Mouse (Mus musculus): ENCODE results near the gene Gm45062. TPM values are rescaled to one million over a fixed set of nuclear protein-coding genes. Genes with fewer than 3 reads are reported as not detected.

The Gm45062 gene
- polyA plus RNA-seq, 1 experiment from 2014 or later = 1.4 TPM

- Histone ChIP-seq H3K4me1 (no peaks in the 10 kb centered on the region), H3K4me2 (no peak overlapping the region), H3K9me3 (replicated peaks) (no peaks in the 10 kb centered on the region), H3K4me3 (no peak overlapping the region), H3K36me3 (no peaks in the 10 kb centered on the region), H3K9ac (no peak overlapping the region), H3K27ac (no peak overlapping the region), H3K27me3 (replicated peaks) (no peaks in the 10 kb centered on the region)
- WGBS (ENCODE audit: insufficient replicate concordance) = 81% methylated on average over 4 of the region's 4 CpGs
- ATAC-seq = no peak
These were observed 115.5 kb downstream of the Gm45062 start for GRCm38 (mm10) chr6:8374712-8375111.

- whole genome bisulfite sequencing (ENCODE audit: insufficient replicate concordance) = 79% methylated on average over 5 of the region's 5 CpGs
These were observed 117.1 kb downstream of the Gm45062 start for GRCm38 (mm10) chr6:8376351-8376750.

GRCm38 (mm10) chr6:8377667-8378066 is 118.4 kb downstream of the Gm45062 start:
- Histone ChIP-seq H3K9ac (no peak overlapping the region), H3K4me3 (no peak overlapping the region), H3K4me2 (no peak overlapping the region), H3K9me3 (replicated peaks) (no peaks in the 10 kb centered on the region), H3K27me3 (replicated peaks) (no peaks in the 10 kb centered on the region), H3K36me3 (no peaks in the 10 kb centered on the region), H3K27ac (no peak overlapping the region), H3K4me1 (no peaks in the 10 kb centered on the region)
- WGBS (ENCODE audit: insufficient replicate concordance) = 59% methylated on average over 8 of the region's 8 CpGs
- no peak for ATAC-seq

More at GRCm38 (mm10) chr6:8376351-8376750, 117.1 kb downstream of the Gm45062 start:
- ATAC-seq = no peak
- H3K9me3 ChIP-seq (replicated peaks) = no peaks in the 10 kb centered on the region
- H3K9ac ChIP-seq = no peak overlapping the region
- no peak overlapping the region for H3K4me3 ChIP-seq
- H3K27me3 ChIP-seq (replicated peaks) = no peaks in the 10 kb centered on the region
- H3K27ac ChIP-seq = no peak overlapping the region
- no peaks in the 10 kb centered on the region for H3K4me1 ChIP-seq
- no peak overlapping the region for H3K4me2 ChIP-seq
- no peaks in the 10 kb centered on the region for H3K36me3 ChIP-seq

- no peaks in the 10 kb centered on the region for H3K27me3 ChIP-seq (replicated peaks)
- H3K9me3 ChIP-seq (replicated peaks) = no peaks in the 10 kb centered on the region
- no peak overlapping the region for H3K4me3 ChIP-seq
- peaks cover 8% of the 10 kb centered on the region for H3K4me1 ChIP-seq
- no peak for ATAC-seq
- H3K27ac ChIP-seq = no peak overlapping the region
- H3K9ac ChIP-seq = no peak overlapping the region
- H3K36me3 ChIP-seq = no peaks in the 10 kb centered on the region
- 87% methylated on average over 2 of the region's 2 CpGs for WGBS (ENCODE audit: insufficient replicate concordance)
- H3K4me2 ChIP-seq = no peak overlapping the region
These were observed 130.1 kb downstream of the Gm45062 start for GRCm38 (mm10) chr6:8389307-8389706.

- Histone ChIP-seq H3K4me3 (no peak overlapping the region), H3K27me3 (replicated peaks) (no peaks in the 10 kb centered on the region), H3K4me1 (peaks cover 8% of the 10 kb centered on the region), H3K9me3 (replicated peaks) (no peaks in the 10 kb centered on the region), H3K27ac (no peak overlapping the region), H3K36me3 (no peaks in the 10 kb centered on the region), H3K9ac (no peak overlapping the region), H3K4me2 (no peak overlapping the region)
- 81% methylated on average over 6 of the region's 6 CpGs for WGBS (ENCODE audit: insufficient replicate concordance)
- ATAC-seq = no peak
These were observed 131.0 kb downstream of the Gm45062 start for GRCm38 (mm10) chr6:8390296-8390695.

GRCm38 (mm10) chr6:8390935-8391334 is 131.7 kb downstream of the Gm45062 start:
- Histone ChIP-seq H3K27me3 (replicated peaks) (no peaks in the 10 kb centered on the region), H3K4me2 (no peak overlapping the region), H3K36me3 (no peaks in the 10 kb centered on the region), H3K4me3 (no peak overlapping the region), H3K9me3 (replicated peaks) (no peaks in the 10 kb centered on the region), H3K9ac (no peak overlapping the region), H3K4me1 (peaks cover 8% of the 10 kb centered on the region), H3K27ac (no peak overlapping the region)
- WGBS (ENCODE audit: insufficient replicate concordance) = 77% methylated on average over 2 of the region's 2 CpGs
- no peak for ATAC-seq

GRCm38 (mm10) chr6:8393029-8393428 is 133.8 kb downstream of the Gm45062 start:
- Histone ChIP-seq H3K4me1 (peaks cover 8% of the 10 kb centered on the region), H3K9ac (no peak overlapping the region), H3K4me2 (no peak overlapping the region), H3K9me3 (replicated peaks) (no peaks in the 10 kb centered on the region), H3K27me3 (replicated peaks) (no peaks in the 10 kb centered on the region), H3K4me3 (no peak overlapping the region), H3K36me3 (no peaks in the 10 kb centered on the region), H3K27ac (no peak overlapping the region)
- WGBS (ENCODE audit: insufficient replicate concordance) = 41% methylated on average over 4 of the region's 4 CpGs
- ATAC-seq = peak; percentile 72

- Histone ChIP-seq H3K27ac (no peak overlapping the region), H3K4me2 (no peak overlapping the region), H3K36me3 (no peaks in the 10 kb centered on the region), H3K9ac (no peak overlapping the region), H3K4me3 (no peak overlapping the region), H3K9me3 (replicated peaks) (no peaks in the 10 kb centered on the region), H3K27me3 (replicated peaks) (no peaks in the 10 kb centered on the region), H3K4me1 (peaks cover 8% of the 10 kb centered on the region)
- ATAC-seq = no peak
These were observed 134.8 kb downstream of the Gm45062 start for GRCm38 (mm10) chr6:8394044-8394443.

GRCm38 (mm10) chr6:8395061-8395460 is 135.8 kb downstream of the Gm45062 start:
- H3K9me3 ChIP-seq (replicated peaks) = no peaks in the 10 kb centered on the region
- H3K9ac ChIP-seq = no peak overlapping the region
- H3K4me1 ChIP-seq = peaks cover 8% of the 10 kb centered on the region
- H3K4me3 ChIP-seq = no peak overlapping the region
- ATAC-seq = no peak
- 55% methylated on average over 4 of the region's 4 CpGs for WGBS (ENCODE audit: insufficient replicate concordance)
- no peaks in the 10 kb centered on the region for H3K36me3 ChIP-seq
- no peaks in the 10 kb centered on the region for H3K27me3 ChIP-seq (replicated peaks)
- H3K27ac ChIP-seq = no peak overlapping the region
- no peak overlapping the region for H3K4me2 ChIP-seq

GRCm38 (mm10) chr6:8397252-8397651 is 138.0 kb downstream of the Gm45062 start:
- no peak for ATAC-seq
- H3K27me3 ChIP-seq (replicated peaks) = no peaks in the 10 kb centered on the region
- 74% methylated on average over 7 of the region's 7 CpGs for WGBS (ENCODE audit: insufficient replicate concordance)
- no peaks in the 10 kb centered on the region for H3K36me3 ChIP-seq
- no peak overlapping the region for H3K27ac ChIP-seq
- no peak overlapping the region for H3K4me3 ChIP-seq
- peaks cover 8% of the 10 kb centered on the region for H3K4me1 ChIP-seq
- H3K9me3 ChIP-seq (replicated peaks) = no peaks in the 10 kb centered on the region
- H3K4me2 ChIP-seq = no peak overlapping the region
- H3K9ac ChIP-seq = no peak overlapping the region

GRCm38 (mm10) chr6:8399710-8400109 is 140.5 kb downstream of the Gm45062 start:
- WGBS (ENCODE audit: insufficient replicate concordance) = 78% methylated on average over 1 of the region's 1 CpGs
- Histone ChIP-seq H3K9ac (no peak overlapping the region), H3K36me3 (no peaks in the 10 kb centered on the region), H3K4me2 (no peak overlapping the region), H3K4me1 (no peaks in the 10 kb centered on the region), H3K9me3 (replicated peaks) (no peaks in the 10 kb centered on the region), H3K27me3 (replicated peaks) (no peaks in the 10 kb centered on the region), H3K27ac (no peak overlapping the region), H3K4me3 (no peak overlapping the region)
- ATAC-seq = no peak

GRCm38 (mm10) chr6:8403127-8403526 is 143.9 kb downstream of the Gm45062 start:
- WGBS (ENCODE audit: insufficient replicate concordance) = 80% methylated on average over 5 of the region's 5 CpGs
- H3K4me3 ChIP-seq = no peak overlapping the region
- no peaks in the 10 kb centered on the region for H3K9me3 ChIP-seq (replicated peaks)
- H3K36me3 ChIP-seq = no peaks in the 10 kb centered on the region
- H3K27ac ChIP-seq = no peak overlapping the region
- H3K9ac ChIP-seq = no peak overlapping the region
- no peaks in the 10 kb centered on the region for H3K27me3 ChIP-seq (replicated peaks)
- H3K4me2 ChIP-seq = no peak overlapping the region
- ATAC-seq = no peak
- no peaks in the 10 kb centered on the region for H3K4me1 ChIP-seq

GRCm38 (mm10) chr6:8405844-8406243 is 146.6 kb downstream of the Gm45062 start:
- no peak overlapping the region for H3K4me3 ChIP-seq
- no peak for ATAC-seq
- H3K9ac ChIP-seq = no peak overlapping the region
- H3K27ac ChIP-seq = no peak overlapping the region
- H3K27me3 ChIP-seq (replicated peaks) = no peaks in the 10 kb centered on the region
- H3K36me3 ChIP-seq = no peaks in the 10 kb centered on the region
- WGBS (ENCODE audit: insufficient replicate concordance) = 79% methylated on average over 5 of the region's 5 CpGs
- H3K4me2 ChIP-seq = no peak overlapping the region
- no peaks in the 10 kb centered on the region for H3K9me3 ChIP-seq (replicated peaks)
- no peaks in the 10 kb centered on the region for H3K4me1 ChIP-seq

Data from liver, embryonic 12.5 days (tissue).